Mouse (Mus musculus) erythroblast, embryonic 14.5 days (primary cell): ENCODE data around the gene Arhgap1.

Experiments
- GATA1 ChIP-seq: IDR thresholded peaks from 2 replicates; pipeline ENCODE4 v1.6.1; 2012; ENCODE audit warnings: low read length, inconsistent platforms, mixed read lengths
- TAL1 ChIP-seq: IDR thresholded peaks from 3 replicates; pipeline ENCODE4 v1.6.1; 2012; ENCODE audit warnings: low read length, inconsistent platforms, mixed read lengths

- TF ChIP-seq TAL1: no peak
- no peak for TF ChIP-seq GATA1
Measured at GRCm38 (mm10) chr2:91718276-91718675, 68.6 kb downstream of the Arhgap1 start.
